Mouse (Mus musculus) lung, adult 2 months (tissue): ENCODE results near the gene Il17c.

Experiments used
- CTCF ChIP-seq: fragments of 200-500 bp; IDR thresholded peaks from 2 replicates; pipeline ENCODE4 v1.5.1; 2011; ENCODE audit warnings: mild to moderate bottlenecking, low read length, control low read depth; ENCODE audit not compliant: insufficient read depth
- POLR2A ChIP-seq: fragments of 200-500 bp; IDR thresholded peaks from 2 replicates; pipeline ENCODE4 v1.6.1; 2011; ENCODE audit warnings: low read depth, mild to moderate bottlenecking, control low read depth, low read length, borderline replicate concordance; ENCODE audit errors: extremely low read depth

- TF ChIP-seq POLR2A (no peak), CTCF (no peak)
Observed at GRCm38 (mm10) chr8:122427607-122428006, 5.8 kb downstream of the Il17c start.
